Mouse (Mus musculus) liver, adult (tissue): ENCODE results near the gene Scarf2.

Source experiments
- GATA4 ChIP-seq: IDR thresholded peaks from 2 replicates; pipeline ENCODE4 v1.6.1; 2014; ENCODE audit warnings: mild to moderate bottlenecking, low read length; ENCODE audit not compliant: insufficient replicate concordance

Scarf2 gene

GRCm38 (mm10) chr16:17796971-17797811 lies at the start of gene Scarf2:
Scarf2 (plus strand) TSS chr16:17797282.
- TF ChIP-seq GATA4: no peak

- no peak for TF ChIP-seq GATA4
Measured at GRCm38 (mm10) chr16:17753001-17753400, 44.1 kb upstream of the Scarf2 start.

GRCm38 (mm10) chr16:17753686-17754085 lies 43.4 kb upstream of the Scarf2 start:
- TF ChIP-seq GATA4: no peak

GRCm38 (mm10) chr16:17757756-17758155 lies 39.3 kb upstream of the Scarf2 start:
- no peak for TF ChIP-seq GATA4

- no peak for TF ChIP-seq GATA4
Measured at GRCm38 (mm10) chr16:17758902-17759301, 38.2 kb upstream of the Scarf2 start.

GRCm38 (mm10) chr16:17759344-17759773 lies 37.7 kb upstream of the Scarf2 start, which contains the start of gene Klhl22:
Klhl22 (plus strand) TSS chr16:17759618.
- TF ChIP-seq GATA4: no peak; the same call in 1 of the 2 replicates

GRCm38 (mm10) chr16:17759813-17760321 lies 37.2 kb upstream of the Scarf2 start:
- no peak for TF ChIP-seq GATA4

GRCm38 (mm10) chr16:17760657-17761056 lies 36.4 kb upstream of the Scarf2 start:
- TF ChIP-seq GATA4: no peak

GRCm38 (mm10) chr16:17761074-17761473 lies 36.0 kb upstream of the Scarf2 start:
- no peak for TF ChIP-seq GATA4

- no peak for TF ChIP-seq GATA4
Measured at GRCm38 (mm10) chr16:17764108-17764511, 33.0 kb upstream of the Scarf2 start.

GRCm38 (mm10) chr16:17768834-17769233 lies 28.2 kb upstream of the Scarf2 start:
- no peak for TF ChIP-seq GATA4

GRCm38 (mm10) chr16:17771117-17771865 lies 25.8 kb upstream of the Scarf2 start:
- no peak for TF ChIP-seq GATA4

GRCm38 (mm10) chr16:17776828-17777227 lies 20.3 kb upstream of the Scarf2 start:
- no peak for TF ChIP-seq GATA4

GRCm38 (mm10) chr16:17778223-17778622 lies 18.9 kb upstream of the Scarf2 start:
- TF ChIP-seq GATA4: no peak

GRCm38 (mm10) chr16:17779692-17780091 lies 17.4 kb upstream of the Scarf2 start:
- TF ChIP-seq GATA4: no peak

- no peak for TF ChIP-seq GATA4
Measured at GRCm38 (mm10) chr16:17785337-17785736, 11.7 kb upstream of the Scarf2 start.
